Comparison of ENCODE assay signal across 22 mouse cellular contexts in genomic region chr9:113632350-113633043, GRCm38 (mm10).
DNase-seq lines count a peak whose midpoint lies in the region; ATAC-seq and TF ChIP-seq lines count a peak whose summit lies in the region.
"Had no signal": no experiment of that assay in that cellular context is flagged by ENCODE, and none has a peak within 500 bp of the region (broad histone marks: within the 10 kb centered on the region; RNA-seq: fewer than 3 reads in every experiment).

No protein-coding gene starts in this region.

- TF ChIP-seq POLR2A in cortical plate, adult 2 months (IDR thresholded peaks at IDR 0.05; ENCODE audit: extremely low read depth, insufficient read depth, low read length): no peak

- no peak overlapping the region for H3K9ac ChIP-seq in stomach, postnatal 0 days (ENCODE audit: low read length)
- H3K9ac ChIP-seq: heart, embryonic 12.5 days; heart, embryonic 15.5 days; hindbrain, embryonic 13.5 days; intestine, embryonic 15.5 days had no signal

- peak overlapping the region; percentile 97 for H3K27ac ChIP-seq in cortical plate, adult 2 months (ENCODE audit: insufficient read depth, low read length)
- H3K27ac ChIP-seq in stomach, postnatal 0 days (replicated peaks): no peak overlapping the region
- H3K27ac ChIP-seq: forebrain, embryonic 10.5 days; heart, embryonic 15.5 days; hindbrain, embryonic 10.5 days; hindbrain, embryonic 13.5 days; intestine, embryonic 15.5 days had no signal

- ATAC-seq in stomach, postnatal 0 days (ENCODE audit: low FRiP score, low TSS enrichment): no peak
- ATAC-seq: forebrain, embryonic 14.5 days; intestine, embryonic 15.5 days had no signal

- H3K36me3 ChIP-seq in stomach, postnatal 0 days (ENCODE audit: control insufficient read depth, insufficient read depth, low read length): no peaks in the 10 kb centered on the region
- H3K36me3 ChIP-seq: forebrain, embryonic 10.5 days; G1E; heart, embryonic 12.5 days; heart, embryonic 15.5 days; hindbrain, embryonic 10.5 days; hindbrain, embryonic 13.5 days; intestine, embryonic 15.5 days had no signal

- H3K9me3 ChIP-seq in stomach, postnatal 0 days (ENCODE audit: control insufficient read depth, low read length): no peaks in the 10 kb centered on the region
- H3K9me3 ChIP-seq: heart, embryonic 15.5 days; hindbrain, embryonic 10.5 days; hindbrain, embryonic 13.5 days; intestine, embryonic 15.5 days had no signal

- no peak for TF ChIP-seq EP300 in stomach, postnatal 0 days (optimal IDR thresholded peaks at IDR 0.05)

- no peaks in the 10 kb centered on the region for H3K27me3 ChIP-seq in stomach, postnatal 0 days (ENCODE audit: control insufficient read depth, insufficient read depth, low read length)
- H3K27me3 ChIP-seq: heart, embryonic 12.5 days; heart, embryonic 15.5 days; intestine, embryonic 15.5 days had no signal

- H3K4me1 ChIP-seq in cortical plate, adult 2 months (ENCODE audit: control insufficient read depth, insufficient read depth, low read length): peaks cover 4% of the 10 kb centered on the region
- no peaks in the 10 kb centered on the region for H3K4me1 ChIP-seq in stomach, postnatal 0 days (replicated peaks; ENCODE audit: control insufficient read depth, insufficient read depth)
- H3K4me1 ChIP-seq: intestine, embryonic 15.5 days had no signal

- H3K4me3 ChIP-seq in cortical plate, adult 2 months (ENCODE audit: insufficient read depth, low read length): no peak overlapping the region
- H3K4me3 ChIP-seq in stomach, postnatal 0 days (ENCODE audit: low read depth, low read length): no peak overlapping the region
- H3K4me3 ChIP-seq: forebrain, embryonic 10.5 days; heart, embryonic 12.5 days; heart, embryonic 15.5 days; hindbrain, embryonic 10.5 days; hindbrain, embryonic 13.5 days; intestine, embryonic 15.5 days had no signal

- no peak for TF ChIP-seq CTCF in cortical plate, adult 2 months (IDR thresholded peaks at IDR 0.05; ENCODE audit: extremely low read depth, insufficient read depth, low read length)
- no peak for TF ChIP-seq CTCF in stomach, postnatal 0 days (IDR thresholded peaks at IDR 0.05; ENCODE audit: low read depth)

- no peak overlapping the region for H3K4me2 ChIP-seq in stomach, postnatal 0 days (replicated peaks; ENCODE audit: low read depth)
- H3K4me2 ChIP-seq: heart, embryonic 12.5 days; heart, embryonic 15.5 days; hindbrain, embryonic 13.5 days; intestine, embryonic 15.5 days had no signal

- DNase-seq in heart, adult 11 months: peak; percentile 72
- DNase-seq in heart, adult 9 months (ENCODE audit: low spot score in 2 of 2): no peak
- peak; percentile 11 for DNase-seq in MN1 (ENCODE audit: low spot score)
- no peak for DNase-seq in spleen, postnatal 10 days (ENCODE audit: low spot score in 2 of 2)
- no peak for DNase-seq in stomach, postnatal 0 days (ENCODE audit: low spot score)
- DNase-seq: adrenal gland, adult 2 months; adrenal gland, postnatal 14 days; B cell, adult 2 months; cerebellum, adult 11-12 months; cerebellum, adult 8-10 months; cerebellum, postnatal 36 days; gastrocnemius, postnatal 36 days; heart, postnatal 36 days had no signal

- 72% methylated on average over 8 of the region's 9 CpGs for WGBS in stomach, postnatal 0 days

Comparison
In these comparisons a context has a peak if more than half of its experiments do, and no peak if none do; other contexts are left out.
1. DNase-seq: peak in heart, adult 11 months (single experiment) and MN1 (single experiment); none in heart, adult 9 months (0 of 2), spleen, postnatal 10 days (0 of 2) and stomach, postnatal 0 days (single experiment).